Mouse (Mus musculus): ENCODE results near the gene 2810004N23Rik.

DNA sequence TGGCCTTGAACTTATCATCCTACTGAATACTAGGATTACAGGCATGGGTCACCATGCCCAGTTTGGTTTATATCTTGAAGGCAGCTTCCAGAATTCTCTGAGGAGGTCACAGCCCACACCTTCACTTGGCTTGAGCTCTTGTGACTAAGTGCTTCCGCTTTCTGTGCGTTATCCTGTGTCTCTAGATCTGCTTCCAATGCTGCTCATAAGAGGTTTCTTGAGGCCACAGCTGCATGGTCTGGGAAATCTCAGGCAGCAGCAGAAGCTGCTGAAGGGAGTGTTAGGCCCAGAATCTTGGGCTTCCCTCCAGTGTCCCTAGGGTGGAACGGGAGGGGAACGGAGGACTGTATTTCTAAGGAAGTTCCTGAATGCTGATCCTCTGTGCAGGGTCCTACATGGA is 49.6 kb downstream of the 2810004N23Rik start:
- TF ChIP-seq CTCF (IDR thresholded peaks at IDR 0.05; ENCODE audit: insufficient read depth, low read depth, low read length) (no peak), POLR2A (IDR thresholded peaks at IDR 0.05; ENCODE audit: insufficient read depth, low read depth, low read length) (no peak)
